Mouse (Mus musculus) cerebellum, adult 9-10 months (tissue): ENCODE data around the gene Cldn15.
A peak's percentile ranks its signal among the peaks of the same experiment; 100 is the strongest.
"Not testable (repeated sequence)": the region's sequence is repeated elsewhere in the genome, so short reads cannot be mapped to it uniquely, and the experiment has no call there.

Source experiments
- DNase-seq: peaks from one replicate; pipeline ENCODE4 v3.0.0; 2022

The Cldn15 gene

DNA sequence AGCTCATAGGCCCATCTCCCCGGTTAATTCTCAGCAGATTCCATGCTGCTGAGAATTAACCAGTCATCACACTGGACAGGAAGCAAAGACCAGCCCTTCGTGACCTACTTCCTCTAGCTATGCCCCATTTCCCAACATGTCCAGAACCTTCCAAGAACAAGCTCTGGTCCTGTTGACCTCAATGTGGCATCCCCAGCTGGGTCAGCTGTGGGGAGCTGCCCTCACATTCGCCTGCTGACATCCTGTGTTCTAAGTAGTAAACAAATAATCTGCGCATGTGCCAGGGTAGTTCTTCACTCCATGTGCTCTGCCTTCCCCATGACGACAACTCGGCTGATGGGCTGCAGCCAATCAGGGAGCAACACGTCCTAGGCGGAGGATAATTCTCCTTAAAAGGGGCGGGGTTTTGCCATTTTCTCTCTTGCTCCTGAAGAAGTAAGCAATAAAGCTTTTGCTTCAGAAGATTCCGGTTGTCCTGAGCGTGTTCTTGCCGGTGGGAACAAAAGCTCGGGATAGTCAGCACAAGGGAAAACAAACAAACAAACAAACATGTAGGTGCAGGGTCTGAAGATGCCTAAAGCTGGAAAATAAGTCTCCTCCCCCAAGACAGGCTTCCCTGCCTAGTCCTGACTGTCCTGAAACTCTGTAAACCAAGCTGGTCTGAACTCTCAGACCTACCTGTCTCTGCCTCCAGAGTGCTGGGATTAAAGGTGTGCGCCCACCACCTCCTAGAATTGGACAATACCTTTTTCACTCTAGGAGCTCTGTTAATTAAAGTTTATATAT, 16.7 kb upstream of the Cldn15 start:
- DNase-seq: not testable (repeated sequence)

DNA sequence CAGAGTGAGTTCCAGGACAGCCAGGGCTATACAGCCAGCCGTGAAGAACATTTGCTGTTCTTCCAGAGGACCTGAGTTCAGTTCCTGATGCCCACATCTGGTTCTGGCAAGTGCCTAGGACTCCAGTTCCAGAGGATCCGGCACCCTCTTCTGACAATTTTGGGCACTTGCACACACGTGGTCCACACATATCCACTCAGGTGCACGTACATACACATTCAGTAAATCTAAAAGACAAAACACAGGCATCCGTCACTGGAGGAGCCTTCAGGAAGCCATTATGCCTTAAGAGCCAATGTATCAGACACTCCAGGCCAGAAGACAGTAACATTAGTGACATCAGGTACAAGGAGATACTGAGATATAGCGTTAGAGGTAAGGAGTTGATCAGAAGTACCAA, 15.9 kb upstream of the Cldn15 start:
- DNase-seq: no peak

DNA sequence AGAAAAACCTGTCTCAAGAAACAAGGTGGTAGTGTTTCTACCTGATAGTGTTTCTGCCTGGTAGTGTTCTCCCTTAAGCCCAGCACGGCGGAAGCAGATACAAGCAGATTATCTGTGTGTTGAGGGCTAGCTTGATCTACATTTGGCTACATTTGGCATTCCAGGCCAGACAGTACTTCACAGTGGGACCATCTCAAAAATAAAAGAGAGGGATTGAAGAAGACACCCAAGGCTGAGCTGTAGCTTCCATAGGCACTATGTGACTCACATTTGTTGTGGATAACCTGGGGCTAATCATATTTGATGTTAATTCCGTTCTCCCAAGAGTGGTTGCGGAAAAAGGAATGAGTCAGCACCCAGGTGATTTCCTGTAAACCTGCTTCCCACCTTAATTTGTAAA, 14.3 kb upstream of the Cldn15 start:
- DNase-seq: no peak

DNA sequence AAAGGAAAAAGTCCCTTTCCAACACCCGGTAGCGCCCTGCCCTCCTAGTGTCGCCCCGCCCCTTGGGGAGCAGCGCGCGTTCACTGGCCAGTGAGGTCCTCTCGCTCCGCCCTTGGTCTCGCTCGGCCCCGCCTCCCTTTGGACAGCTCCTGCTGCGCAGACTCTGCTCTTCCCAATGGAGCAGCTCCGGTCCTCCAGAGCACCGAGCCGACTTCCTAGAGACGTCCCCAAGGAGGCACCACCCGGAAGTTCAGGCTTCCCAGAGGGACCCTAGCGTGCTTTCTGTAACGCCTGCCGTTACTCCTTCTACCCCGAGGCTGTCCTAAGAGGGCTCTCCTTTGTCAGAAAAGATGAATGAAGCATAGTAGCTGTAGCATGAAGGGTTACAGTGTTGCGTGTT, 13.4 kb upstream of the Cldn15 start, which contains the start of gene Fis1:
TSS of gene Fis1 (plus strand) at position 261 of the 400 bp plus-strand sequence.
- peak; percentile 96 for DNase-seq

DNA sequence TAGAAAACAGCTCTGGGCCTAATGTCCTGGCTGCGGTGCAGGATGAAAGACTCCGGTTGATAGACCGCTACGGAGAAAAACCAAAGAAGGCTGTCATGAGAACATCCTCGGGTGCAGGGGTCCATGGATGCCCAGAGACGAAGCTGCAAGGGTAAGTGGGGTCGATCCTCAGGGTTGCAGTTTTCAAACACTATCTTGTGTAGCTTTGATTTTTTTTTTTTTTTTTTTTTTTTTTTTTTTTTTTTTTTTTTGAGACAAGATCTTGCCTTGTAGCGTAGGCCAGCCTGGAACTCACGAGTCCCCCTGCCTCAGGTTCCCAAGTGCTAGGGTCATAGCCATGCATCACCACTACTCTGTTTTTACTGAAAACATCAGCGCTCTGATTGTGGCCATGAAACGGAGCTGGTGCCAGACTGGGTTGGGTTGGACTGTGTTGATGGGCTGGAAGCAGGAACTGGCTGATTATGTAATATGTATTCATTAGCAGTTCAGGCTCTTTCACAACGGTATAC, 12.9 kb upstream of the Cldn15 start:
- peak; percentile 68 for DNase-seq

DNA sequence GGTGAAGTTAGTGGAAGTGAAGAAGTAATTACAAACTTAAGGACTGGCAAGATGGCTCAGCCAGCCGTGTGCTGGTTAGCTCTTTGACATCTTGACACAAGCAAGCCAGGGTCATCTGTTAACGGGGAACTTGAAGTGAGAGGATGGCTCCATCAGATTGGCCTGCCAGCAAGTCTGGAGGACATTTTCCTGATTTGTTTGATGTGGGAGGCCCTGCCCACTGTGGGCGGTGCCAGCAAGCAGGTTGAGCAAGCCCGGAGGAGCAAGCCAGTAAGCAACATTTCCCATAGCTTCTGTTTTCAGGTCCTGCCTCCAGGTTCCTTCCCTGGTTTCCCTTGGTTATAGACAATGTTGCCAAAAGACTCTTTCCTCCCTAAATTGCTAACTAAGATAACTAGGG, 10.8 kb upstream of the Cldn15 start:
- no peak for DNase-seq

DNA sequence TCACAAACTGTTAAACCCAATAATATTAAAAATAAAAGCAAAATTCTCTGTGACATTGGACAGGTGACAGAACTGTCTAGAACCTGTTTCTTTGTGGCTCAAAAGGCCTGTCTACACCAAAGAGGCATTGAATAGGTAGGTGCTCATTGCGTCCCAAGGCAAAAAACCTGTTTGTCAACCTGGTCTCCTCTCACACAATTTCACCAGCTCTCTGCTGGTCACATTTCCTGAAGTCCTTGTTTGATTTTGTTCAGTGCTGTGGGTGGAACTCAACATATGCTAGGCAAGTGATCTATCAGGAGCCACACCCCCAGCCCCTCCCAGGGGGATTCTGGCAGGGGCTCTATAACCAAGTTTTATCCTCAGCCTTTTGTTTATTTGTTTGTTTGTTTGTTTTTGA, 9.2 kb upstream of the Cldn15 start:
- DNase-seq: peak; percentile 21

DNA sequence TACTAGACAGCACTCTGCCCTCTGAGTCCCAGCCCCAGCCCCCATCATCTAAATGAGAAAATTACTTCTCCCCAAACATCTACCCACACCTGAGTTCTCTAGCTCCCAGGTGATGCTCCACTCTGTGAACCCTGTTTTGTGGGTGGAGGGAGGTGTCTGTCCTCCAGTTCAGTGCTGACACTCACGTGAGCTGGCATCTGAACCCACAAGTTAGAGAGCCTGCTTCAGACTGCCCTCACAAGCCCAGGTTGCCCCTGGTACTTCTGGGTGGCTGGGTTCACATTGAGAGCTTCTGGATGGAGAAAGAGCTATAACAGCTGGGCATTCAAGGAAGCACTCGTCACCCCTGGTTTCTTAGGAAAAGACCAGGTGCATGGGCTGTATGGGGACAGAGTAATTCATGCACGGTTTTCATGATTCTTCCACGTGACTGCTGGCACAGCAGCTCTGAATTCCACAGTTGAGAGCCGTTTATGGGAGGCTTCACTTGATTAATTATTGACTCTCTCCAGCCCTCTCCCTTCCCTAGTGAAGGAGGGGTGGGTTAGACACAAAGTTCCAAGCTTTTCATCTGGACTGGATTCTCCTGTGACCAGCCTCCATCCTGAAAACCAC, 7.3 kb upstream of the Cldn15 start:
- DNase-seq: peak; percentile 15

DNA sequence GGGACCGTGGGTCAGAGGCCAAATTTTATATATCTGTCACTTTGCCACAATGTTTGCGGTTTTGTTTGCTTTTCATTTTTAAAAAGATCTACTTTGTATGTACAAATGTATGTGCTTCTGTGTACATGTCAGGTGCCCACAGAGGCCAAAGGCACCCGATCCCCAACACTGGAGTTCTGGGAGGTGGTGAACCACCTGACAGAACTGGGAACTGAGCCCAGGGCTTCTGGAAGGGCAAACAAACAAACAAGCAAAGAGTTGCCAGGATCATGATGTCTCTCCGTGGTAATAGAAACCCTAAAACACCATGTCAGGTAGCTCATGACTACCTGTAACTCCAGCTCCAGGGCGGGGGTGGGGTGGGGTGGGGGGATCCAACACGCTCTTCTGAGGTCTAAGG, 6.4 kb upstream of the Cldn15 start:
- DNase-seq: peak; percentile 31

DNA sequence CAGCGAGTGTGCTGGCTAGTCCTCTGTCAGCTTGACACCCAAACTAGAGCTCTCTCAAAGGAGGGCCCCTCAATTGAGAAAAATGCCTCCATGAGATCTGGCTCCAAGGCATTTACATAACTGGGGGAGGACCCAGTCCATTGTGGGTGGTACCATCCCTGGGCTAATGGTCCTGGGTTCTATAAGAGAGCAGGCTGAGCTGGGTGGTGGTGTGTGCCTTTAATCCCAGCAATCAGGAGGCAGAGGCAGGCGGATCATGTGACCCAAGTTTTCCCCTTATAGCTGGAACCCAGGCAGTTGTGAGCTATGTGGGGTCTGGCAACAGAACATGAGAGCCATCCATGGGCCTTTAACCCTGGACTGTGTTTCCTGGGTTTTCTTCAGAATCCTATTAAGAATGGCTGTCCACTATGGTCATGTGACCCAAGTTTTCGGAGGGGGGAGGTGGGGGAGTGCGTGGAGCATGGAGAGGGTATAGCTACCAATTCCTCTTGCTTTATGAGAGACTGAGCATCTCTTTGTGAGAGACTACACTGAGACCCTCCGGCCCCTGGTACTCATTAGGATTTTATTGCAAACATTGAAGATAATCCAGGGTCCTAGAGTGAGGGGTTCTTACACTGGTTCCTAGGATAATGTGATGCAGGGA, 5.0 kb upstream of the Cldn15 start:
- no peak for DNase-seq

DNA sequence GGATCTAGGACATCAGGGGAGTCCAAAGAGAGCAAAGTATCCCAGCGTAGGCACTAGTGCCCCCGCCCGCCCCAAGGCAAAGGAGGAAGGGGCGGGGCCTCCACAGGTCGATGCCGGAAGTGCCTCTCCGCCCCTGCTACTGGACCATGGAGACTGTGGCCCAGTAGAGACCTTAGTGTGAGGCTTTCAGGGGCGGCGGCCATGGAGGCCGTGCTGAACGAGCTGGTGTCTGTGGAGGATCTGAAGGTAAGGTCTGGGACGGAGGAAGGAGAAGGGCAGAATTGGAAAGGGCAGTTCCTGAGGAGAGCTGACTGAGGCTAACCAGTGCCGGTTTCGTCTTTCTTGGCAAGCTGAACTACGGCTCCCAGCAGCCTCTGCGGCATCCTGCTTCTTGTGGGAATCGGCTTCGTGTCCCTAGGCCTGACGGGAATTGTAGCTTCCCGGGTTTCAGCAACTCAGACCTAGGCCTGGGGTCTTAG, 4.4 kb upstream of the Cldn15 start:
- DNase-seq: peak; percentile 93

DNA sequence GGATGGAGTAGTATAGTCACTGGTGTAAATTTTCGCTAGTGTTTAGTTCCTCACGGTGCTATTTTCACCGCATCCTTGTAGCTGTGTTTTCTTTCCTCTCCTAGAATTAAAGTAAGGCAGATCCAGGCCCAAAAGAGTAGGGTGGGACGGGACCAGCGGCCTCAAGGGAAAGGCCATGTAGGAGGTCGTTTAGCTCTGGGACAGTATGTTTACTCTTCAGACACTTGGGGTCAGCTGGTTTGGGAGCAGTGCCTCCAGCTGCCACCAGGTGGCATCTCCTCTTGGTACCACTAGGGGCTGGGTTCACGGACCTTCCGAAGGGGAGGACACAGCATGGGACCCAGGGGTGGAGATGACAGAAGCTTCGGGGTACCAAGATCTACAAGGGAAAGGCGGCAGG, 3.9 kb upstream of the Cldn15 start:
- peak; percentile 88 for DNase-seq

DNA sequence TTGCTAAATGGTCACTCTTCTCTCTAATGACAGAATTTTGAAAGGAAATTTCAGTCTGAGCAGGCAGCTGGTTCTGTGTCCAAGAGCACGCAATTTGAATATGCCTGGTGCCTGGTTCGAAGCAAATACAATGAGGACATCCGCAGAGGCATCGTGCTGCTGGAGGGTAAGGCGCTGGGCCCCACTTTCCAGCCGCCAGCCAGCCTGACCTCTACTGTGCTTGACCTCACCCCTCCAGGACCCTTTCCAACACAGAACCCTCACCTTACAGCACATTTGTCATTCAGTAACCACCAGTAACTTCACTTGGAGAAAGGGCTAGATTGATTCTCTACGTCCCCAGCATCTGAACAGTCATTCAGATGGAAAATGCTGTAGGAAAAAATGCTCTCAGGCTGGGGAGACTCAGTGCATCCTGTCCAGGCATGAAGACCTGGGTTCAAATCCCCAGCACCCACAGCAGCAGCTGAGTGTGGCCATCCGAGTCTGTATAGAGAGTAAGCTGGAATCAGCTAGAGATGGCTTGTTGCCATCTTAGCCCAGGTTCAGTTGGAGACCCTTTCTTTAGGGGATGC, 3.4 kb upstream of the Cldn15 start:
- DNase-seq: peak; percentile 63

DNA sequence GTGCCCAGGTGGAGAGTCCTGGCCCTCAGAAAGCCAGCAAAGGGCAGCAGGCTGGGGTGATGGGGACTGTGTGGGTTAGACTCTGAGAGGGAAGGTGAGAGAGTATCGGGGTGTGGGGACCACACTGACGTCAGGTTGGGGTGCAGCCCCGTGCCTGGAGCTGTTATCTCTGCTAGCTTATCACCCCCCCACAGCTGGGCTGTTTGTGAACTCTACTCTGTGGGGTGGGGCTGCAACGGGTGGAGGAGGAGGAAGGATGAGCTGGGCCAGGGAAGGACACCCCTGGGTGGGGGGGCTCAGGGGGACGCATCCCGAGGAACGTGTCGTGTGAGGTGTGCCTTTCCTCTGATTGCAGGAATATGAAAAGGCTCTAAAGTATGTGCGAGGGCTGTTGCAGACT, 1.2 kb upstream of the Cldn15 start:
- DNase-seq: peak; percentile 31

DNA sequence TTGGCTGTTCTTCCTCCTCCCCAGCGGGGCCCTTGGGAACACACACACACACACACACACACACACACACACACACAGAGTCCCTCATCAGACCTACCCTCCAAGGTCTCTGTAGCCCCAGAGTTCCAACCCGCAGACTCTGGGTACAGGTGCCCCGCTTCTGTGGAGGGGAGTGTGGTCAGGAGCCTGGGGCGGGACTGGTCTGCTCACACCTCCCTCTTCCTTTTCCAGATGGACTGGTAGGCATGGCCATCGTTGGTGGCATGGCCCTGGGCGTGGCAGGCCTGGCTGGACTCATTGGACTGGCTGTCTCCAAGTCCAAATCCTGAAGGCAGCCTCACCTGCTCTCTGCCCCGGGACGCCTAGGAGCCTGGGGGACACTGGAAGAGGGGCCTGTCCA, 730 bp upstream of the Cldn15 start:
- DNase-seq: peak; percentile 17

DNA sequence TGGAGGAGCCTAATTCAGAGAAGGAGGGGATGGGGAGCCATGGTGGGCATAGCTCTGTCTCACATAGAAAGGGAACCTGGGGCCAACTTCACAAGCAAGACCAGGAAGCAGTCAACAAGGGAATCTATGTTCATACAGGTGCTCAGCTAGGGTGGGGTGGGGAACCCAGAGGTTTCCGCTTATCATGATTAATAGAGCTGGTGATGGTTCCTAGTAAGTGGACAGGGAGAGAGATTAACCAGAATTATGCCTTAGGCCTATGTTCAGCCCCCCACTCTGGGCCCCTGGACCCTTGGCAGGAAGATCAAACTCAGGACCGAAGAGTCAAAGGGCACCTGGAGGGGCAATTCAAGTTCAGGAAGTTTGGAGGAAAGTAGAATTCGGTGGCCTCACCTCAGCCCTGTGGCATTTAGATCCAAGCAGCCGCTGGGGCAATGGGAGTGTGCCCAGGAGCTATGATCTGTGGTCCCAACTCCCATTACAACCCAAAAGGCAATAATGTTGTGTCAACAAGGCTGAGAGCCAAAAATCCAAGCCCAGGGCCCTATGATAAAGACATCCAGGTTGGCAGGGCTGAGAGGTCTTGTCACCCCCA, 542 bp downstream of the Cldn15 start:
- peak; percentile 10 for DNase-seq

DNA sequence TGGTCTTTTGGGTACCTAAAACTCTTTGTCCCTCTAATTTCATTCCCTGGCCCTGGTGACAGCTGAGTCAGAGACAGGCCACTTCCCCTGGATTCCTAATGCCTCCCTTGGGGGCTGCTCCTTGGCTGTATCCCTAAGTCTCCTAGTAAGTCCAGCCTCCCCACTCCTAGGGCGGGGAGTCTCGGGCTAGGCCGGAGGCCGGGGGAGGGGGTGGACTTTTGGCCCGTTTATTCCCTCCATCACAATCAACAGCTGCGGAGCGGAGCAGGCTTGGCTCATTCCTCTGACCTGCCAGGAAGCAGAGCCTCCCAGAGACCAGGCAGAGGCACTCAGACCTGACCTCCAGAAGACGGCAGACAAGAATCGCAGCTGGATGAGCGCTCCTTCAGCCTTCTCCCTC, 1.2 kb downstream of the Cldn15 start:
- DNase-seq: peak; percentile 8

DNA sequence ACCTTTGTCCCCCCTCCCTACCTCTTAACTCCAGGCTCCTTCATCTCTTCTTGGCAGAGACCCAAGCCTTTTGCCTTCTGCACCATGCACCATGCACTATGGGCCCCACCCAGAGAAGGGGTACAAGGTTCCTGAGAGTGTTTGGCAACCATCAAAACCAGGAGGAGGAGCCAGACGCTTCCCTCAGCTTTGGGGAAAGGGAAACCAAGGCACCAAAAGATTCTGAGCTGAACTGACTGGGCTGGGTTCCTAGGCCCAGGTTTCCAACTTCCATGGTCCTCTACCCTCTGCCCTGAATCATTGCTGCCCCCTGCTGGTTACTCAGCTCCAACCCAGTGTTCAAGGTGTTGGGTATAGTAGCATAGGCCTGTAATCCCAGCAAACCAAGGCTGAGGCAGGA, 4.3 kb downstream of the Cldn15 start:
- DNase-seq: no peak

DNA sequence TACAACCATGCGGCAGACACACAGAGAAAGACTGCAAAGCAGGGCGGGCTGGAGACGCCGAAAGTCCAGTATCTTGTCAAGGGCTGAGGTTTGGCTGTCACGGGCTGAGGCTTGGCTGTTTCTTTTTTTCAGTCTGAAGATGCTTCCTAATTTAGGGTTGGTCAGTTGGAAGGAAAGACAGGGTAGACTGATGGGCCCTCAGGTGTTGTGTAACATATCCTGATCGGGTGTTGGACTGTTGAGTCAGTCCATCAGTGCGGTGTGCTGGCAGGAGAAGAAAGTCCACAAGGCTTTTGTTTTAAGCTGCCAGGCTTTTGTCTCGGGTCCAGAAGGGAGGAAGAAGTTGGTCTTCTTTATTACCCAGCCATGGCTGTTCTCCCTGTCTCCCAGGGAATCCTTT, 7.3 kb downstream of the Cldn15 start:
- DNase-seq: no peak

DNA sequence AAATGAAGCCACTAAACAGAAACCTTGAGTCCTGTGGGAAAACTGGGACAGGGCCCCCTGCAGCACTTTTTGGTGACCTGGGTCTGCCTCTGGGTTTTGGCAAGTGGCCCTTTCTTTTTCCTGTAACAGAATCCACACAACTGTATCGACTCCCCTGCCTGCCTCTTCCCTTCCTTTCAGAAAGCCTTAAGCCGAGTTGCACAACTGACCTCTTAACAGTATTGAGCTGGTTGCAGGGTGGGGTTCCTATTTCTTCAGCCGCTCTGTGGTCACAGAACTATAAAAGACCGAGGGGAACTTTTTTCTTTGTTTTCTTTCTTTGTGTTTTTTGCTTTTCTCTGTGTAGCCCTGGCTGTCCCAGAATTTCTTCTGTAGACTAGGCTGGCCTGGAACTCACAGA, 11.4 kb downstream of the Cldn15 start:
- no peak for DNase-seq

DNA sequence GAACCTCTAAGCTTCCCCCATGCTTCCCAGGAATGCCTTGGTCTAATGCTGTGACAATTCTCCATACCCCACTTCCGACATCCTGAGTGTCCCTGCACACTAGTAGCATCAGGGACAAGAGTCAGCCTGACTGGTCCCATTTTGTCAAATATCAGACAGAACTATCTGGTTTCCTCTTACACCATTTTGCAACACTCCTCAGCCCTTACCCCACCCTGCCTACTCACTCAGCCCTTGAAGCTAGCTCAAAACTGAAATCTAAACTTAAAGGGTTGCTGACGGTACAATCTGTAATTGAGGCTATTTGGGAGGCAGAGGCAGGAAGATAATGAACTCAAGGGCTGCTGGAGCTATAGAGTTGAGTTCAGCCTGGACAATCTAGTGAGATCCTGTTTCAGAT, 13.3 kb downstream of the Cldn15 start:
- no peak for DNase-seq

DNA sequence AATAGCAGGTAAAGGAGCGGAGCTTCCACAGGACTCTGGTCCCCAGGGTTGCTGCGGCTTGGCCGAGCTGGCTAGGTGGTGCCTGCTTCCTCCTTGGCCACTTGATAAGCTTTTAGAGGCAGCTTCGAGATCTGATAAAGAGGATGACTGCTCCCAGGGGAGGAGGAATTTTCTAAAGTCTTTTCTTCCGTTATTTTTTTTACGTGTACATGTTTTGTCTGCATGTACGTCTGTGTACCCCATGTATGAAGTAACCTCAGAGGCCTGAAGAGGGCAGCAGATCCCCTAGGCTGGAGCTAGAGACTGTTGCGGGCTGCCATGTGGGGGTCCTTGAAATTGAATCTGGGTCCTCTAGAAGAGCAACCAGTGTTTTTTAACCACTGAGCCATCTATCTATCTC, 14.6 kb downstream of the Cldn15 start:
- DNase-seq: no peak

DNA sequence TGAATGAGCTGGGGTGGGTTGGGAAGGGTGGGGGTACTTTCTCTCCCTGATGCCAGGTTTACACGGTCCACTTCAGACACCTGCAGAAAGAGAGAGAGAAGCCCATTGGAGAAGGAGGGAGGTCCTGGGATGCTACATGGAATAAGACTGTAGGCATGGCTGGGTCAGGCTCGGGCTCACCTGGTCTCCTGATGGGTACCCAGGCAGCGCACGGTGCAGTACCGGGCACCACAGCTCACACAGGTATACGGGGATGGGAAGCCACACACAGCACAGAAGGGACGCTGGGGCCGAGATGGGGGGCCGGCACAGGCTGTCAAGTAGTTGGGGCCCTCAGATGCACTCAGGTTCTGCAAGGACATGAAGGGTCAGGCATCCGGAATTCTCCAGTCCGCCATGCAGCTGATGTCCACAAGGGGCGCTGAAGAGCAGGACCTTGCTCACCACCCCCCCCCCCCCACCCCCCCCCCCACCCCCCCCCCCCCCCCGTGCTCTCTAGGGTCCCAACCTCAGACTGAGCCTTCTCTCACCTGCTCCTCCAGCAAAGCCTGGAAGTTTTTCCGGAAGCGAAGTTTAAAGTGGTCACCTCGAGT, 16.0 kb downstream of the Cldn15 start:
- peak; percentile 45 for DNase-seq
